Mouse (Mus musculus) layer of hippocampus, adult 9-11 months (tissue): ENCODE measurements around the gene Mrgpre.
A peak's percentile ranks its signal among the peaks of the same experiment; 100 is the strongest.

ENCODE experiments used
- DNase-seq: peaks from one replicate; pipeline ENCODE4 v3.0.0; 2022

Mrgpre gene

GRCm38 (mm10) chr7:143783996-143784829, at the start of gene Mrgpre:
Gene Mrgpre, minus strand, starts transcription at chr7:143784500.
- DNase-seq, result peak; percentile 71

DNA sequence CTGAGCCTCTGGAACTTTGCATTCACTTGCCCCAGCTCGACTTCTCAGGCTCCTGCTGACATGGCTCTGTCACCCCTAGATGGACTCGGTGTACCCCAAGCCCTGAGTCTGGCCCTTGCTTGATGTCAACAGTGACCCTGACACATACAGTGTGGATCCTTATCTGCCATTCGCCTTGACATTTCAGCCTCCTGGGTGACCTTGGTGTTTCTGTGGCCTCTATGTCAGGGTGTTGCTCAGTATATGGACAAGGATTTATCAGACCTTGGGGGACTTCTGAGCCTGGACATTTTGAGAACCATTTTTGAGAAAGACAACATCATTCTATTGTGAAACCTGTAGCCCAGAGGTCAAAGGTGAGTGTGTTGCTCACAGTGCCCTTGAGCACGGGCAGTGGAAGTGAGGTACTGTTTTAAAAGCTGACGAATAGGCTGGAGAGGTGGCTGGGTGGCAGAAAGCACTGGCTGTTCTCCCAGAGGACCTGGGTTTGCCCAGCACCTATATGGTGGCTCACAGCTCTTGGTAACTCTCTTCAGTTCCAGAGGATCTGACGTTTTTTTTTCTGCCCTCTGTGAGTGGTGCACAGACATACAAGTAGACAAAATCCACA, 49.4 kb upstream of the Mrgpre start:
- DNase-seq, result no peak

GRCm38 (mm10) chr7:143832611-143833010, 48.3 kb upstream of the Mrgpre start:
- no peak for DNase-seq

DNA sequence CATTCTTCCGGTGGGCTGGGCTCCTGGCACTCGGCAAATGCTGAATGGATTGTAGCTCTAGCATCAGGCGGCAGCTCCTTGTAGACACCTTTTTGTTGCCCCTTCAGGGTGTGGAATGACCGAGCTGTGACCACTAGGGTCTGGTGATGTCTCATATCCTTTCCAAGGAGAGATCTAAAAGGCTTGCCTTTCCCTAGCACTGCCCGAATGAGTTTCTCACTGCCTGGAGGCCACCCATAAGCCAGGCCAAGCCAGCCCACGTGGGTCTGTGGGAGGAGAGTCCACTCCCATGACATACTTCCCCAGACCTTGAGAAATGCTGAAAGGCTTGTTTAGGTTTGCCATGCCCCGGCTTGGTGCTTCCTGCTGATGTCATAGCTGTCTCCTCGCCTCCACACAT, 47.9 kb upstream of the Mrgpre start:
- DNase-seq, result no peak

DNA sequence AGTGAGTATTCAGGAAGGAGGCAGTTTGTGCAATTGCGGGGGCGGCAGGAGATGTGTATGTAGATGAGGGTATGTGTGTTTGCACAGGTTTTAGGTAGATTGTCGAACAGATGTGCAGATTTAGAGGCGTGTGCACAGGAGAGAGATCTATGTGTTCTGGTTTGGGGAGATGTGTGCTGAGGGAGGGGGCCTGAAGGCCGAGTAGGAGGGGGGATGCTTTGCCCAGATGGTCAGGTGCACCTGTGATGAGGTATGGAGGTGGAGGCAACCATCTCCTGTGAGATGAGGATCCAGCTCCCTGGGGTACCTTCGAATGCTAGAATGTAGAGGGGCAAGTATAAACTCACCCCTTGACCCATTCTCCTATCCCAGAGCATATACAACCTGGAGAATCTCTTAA, 46.1 kb upstream of the Mrgpre start:
- no peak for DNase-seq

DNA sequence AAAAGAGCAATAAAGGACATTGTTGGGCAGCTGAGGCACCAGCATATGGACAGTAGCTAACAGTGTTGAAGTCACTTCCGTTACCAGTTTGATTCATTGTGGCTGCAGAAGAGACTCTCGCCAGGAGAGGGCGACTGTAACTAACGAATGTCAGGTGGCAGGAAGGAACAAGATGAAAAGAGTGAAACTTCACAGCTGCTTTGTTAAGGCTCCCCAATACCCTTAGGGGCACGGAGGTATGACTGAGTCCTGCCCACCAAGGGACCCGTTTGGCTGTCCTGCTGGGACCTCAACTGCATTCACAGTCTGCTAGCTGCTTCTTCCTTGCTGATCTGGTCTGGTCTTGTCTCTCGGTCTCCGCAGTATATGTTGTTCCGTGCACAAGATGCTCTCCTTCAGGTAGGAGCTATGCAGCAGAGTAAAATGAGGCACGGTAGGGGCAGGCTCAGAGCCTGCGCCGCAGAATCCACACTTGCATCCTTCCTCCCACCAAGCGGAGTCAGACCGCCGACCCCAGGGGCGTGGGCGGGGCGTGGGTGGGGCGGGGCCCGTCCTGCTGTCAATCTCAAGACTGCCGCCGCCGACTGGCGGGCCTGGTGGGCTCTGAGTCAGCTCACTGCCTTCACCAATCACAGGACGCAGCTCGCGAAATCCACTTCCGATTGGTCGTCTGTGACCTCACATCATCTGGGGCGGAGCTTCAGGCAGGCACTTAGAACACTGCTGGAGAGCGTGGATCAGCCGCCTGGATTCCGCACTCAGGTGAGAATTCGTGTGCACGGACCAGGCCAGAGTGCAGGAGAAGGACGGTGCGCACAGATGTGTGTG, 45.4 kb upstream of the Mrgpre start:
- DNase-seq, result peak; percentile 98

- no peak for DNase-seq
These were observed 42.7 kb upstream of the Mrgpre start for GRCm38 (mm10) chr7:143826985-143827384.

GRCm38 (mm10) chr7:143823266-143823605, 38.9 kb upstream of the Mrgpre start:
- no peak for DNase-seq

DNA sequence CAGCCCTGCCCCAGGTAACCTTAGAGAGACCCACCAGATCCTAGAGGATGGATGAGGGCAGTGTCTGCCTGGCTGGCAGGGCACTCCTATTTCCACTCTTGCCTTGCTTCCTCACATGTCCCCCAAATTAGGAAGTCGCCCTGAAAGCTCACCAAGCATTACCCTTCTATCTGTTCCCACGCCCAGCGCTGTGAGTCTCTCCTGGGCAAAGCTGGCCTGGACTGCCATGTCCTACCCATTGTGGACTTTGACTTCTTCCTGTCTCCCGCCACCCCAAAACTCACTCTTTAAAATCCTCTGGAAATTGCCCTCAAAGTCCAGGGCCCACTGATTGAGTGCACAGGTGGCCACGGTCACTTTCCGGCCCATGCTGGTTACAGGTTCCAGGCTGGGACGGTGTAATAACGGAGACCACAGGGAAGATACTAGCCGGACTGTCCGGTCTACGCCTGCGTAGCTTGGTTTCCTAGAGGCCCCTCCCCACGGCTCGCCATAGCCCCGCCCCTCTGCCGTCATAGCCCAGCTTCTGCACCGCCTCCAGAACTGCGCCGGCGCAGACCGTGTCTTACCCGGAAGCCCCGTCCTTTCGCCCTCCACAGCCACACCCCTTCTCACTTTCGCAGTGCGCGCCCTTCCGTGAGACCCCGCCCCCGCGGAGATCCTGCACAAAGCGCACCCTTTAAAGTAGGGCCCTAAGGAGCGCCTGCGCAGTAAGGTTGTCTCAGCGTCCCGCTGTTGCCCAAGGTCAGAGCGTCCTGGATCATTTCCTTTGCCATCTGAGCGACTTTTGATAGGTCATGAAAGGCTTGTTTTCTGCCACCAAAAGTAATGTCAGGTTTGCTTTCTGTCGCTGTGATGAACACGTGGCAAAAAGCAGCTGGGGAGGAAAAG, 38.3 kb upstream of the Mrgpre start, which contains the start of the genes Nadsyn1 and Dhcr7:
Gene Nadsyn1, minus strand, starts transcription at position 475 of the 891 bp plus-strand sequence.
Gene Dhcr7, plus strand, starts transcription at position 771 of the 891 bp plus-strand sequence.
- DNase-seq, result peak; percentile 99

- no peak for DNase-seq
These were observed 36.9 kb upstream of the Mrgpre start for GRCm38 (mm10) chr7:143821241-143821640.

DNA sequence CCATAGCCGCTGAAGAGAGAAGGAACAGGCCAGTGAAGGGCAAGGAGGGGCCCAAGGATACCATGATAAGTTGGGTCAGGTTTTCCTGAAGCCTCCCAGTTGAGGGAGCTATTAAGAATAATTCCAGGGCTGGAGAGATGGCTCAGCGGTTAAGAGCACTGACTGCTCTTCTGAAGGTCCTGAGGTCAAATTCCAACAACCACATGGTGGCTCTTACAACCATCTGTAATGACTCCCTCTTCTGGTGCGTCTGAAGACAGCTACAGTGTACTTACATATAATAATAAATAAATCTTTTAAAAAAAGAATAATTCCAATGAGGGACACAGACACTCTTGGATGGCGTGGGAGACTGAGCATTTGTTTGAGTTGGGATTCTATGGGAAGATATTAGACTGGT, 34.9 kb upstream of the Mrgpre start:
- DNase-seq, result no peak

- DNase-seq, result no peak
These were observed 24.6 kb upstream of the Mrgpre start for GRCm38 (mm10) chr7:143808909-143809308.

DNA sequence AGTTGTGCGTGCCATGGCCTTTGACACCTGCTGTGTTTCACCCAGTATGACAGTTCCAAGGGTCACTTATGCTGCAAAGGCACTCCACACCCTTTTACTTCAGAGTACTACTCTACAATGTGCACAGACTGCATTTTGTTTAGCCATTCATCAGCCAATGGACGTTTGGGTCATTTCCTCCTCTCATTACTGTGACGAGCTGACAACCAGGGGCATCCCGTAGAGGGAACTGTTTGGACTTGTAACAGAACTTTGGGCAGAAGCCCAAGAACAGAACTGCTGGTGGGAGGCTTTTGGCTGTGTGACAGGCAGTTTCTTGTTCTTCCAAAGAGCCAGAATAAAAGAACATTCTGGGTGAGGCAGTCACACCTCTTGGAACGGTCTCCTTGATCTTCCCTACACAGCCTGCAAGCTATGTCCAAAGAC, 20.9 kb upstream of the Mrgpre start:
- peak; percentile 64 for DNase-seq

GRCm38 (mm10) chr7:143801195-143802065, 17.1 kb upstream of the Mrgpre start:
- DNase-seq, result no peak

- DNase-seq, result no peak
These were observed 16.5 kb upstream of the Mrgpre start for GRCm38 (mm10) chr7:143800770-143801169.

DNA sequence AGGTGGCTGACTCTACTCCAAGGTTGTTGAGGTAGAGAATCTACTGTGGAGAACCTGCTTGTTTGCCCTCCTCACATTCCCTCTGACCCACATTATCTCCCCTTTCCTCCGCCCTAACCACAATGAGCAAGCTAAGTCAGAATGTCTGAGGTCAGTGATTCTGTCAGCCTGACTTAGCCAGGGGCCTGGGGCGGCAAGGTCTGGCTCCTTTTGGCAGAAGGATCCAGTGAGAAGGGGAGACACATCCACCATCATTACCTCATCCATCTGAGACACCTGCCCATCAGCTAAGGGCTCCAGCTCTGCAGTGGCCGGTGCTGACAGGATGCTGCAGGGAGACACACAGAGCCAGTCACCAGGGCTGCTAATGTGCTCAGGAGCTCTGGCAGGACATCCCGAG, 14.5 kb upstream of the Mrgpre start:
- DNase-seq, result no peak

- peak; percentile 17 for DNase-seq
These were observed 8.8 kb upstream of the Mrgpre start for GRCm38 (mm10) chr7:143793121-143793520.

DNA sequence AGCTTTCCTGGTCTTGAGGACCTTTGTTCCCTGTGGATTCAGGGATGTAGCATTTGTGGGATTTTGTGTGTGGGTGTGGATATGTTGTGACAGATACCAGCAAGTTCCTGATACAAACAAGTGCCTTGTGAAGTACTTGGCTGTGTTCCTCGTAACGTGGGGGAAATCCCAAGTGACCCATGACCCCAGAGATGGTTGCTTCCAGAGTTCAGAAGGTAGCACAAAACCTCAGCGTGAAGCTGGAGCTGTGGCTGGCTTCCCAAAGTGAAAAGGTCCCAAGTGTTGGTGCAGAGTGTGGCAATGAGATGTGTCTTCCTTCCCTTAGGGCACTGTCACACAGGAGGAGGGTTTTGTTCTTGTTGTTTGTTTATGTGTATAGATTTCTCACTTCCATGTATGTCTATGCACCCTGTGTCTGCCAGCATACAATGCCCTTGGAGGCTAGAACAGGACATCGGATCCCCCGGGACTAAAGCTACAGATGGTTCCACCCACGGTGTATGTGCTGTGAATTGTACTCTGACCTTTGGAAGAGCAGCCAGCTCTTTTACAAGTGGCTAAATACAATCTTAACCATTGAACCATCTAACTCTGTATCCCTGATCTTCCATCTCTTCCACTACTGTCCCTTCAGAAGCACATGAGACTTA, 8.2 kb upstream of the Mrgpre start:
- DNase-seq, result no peak

- no peak for DNase-seq
These were observed 813 bp downstream of the Mrgpre start for GRCm38 (mm10) chr7:143783378-143783995.

DNA sequence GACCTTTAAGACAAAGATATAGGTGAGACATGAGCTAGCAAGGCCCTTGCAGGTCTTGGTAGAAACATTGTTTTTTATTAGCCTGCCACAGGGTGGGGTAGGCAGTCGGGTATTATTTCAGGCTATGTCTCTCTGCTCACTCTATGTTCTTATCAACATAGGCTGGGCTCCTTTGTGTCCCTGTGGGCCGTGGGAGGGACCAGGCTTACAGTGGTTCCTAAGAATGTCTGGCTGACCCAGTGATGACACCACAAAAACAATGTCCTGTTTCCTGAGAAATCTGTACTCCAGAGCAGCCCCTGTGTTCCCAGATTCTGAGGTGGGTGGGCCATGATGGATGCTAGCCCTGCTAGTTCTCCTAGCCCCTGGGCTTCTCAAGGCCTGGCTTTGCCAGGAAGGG, 6.9 kb downstream of the Mrgpre start:
- DNase-seq, result no peak
